Mouse (Mus musculus) myocyte (in vitro differentiated cells): ENCODE results near the gene Ngf.

Experiments
- CEBPB ChIP-seq: IDR thresholded peaks from 2 replicates; pipeline ENCODE4 v1.6.1; 2011; ENCODE audit warnings: mild to moderate bottlenecking, moderate library complexity; ENCODE audit not compliant: poor library complexity, insufficient read depth, severe bottlenecking
- MAX ChIP-seq: IDR thresholded peaks from one replicate; pipeline ENCODE4 v1.6.1; 2011; ENCODE audit warnings: low read depth, mild to moderate bottlenecking, control low read depth
- MYOD1 ChIP-seq, 3 experiments: IDR thresholded peaks; one replicate each; pipeline ENCODE4 v1.6.1; 2011; ENCODE audit warnings: control low read depth in 2 of 3, low read depth in 2 of 3, mild to moderate bottlenecking in 2 of 3, moderate library complexity in 1 of 3; ENCODE audit not compliant: insufficient read length in 2 of 3, control insufficient read depth in 1 of 3
- POLR2A ChIP-seq: IDR thresholded peaks from one replicate; pipeline ENCODE4 v1.6.1; 2011; ENCODE audit warnings: low read depth, mild to moderate bottlenecking, control low read depth, moderate library complexity; ENCODE audit not compliant: insufficient read length

- TF ChIP-seq POLR2A (no peak), MAX (no peak), MYOD1 (IDR thresholded peaks at IDR 0.05; ENCODE audit: control insufficient read depth in 1 of 3, insufficient read length in 2 of 3, low read depth in 2 of 3) (no peak), CEBPB (no peak)
Measured at GRCm38 (mm10) chr3:102553935-102554670, 84.4 kb downstream of the Ngf start.
